Mouse (Mus musculus) spleen, embryonic (tissue): ENCODE measurements at regions not wholly inside any gene's neighbourhood (a gene's known extent, or its start where the extent isn't known, plus 50 kb on each side); places are given as distances from the start of the nearest gene placed in this dataset.

Experiments
- CTCF ChIA-PET: fragments of 350-600 bp; sonication (Branson Sonifier 250); formaldehyde crosslinking; loops from one replicate; lab custom pipeline; 2022; lab: Charles Lee

DNA sequence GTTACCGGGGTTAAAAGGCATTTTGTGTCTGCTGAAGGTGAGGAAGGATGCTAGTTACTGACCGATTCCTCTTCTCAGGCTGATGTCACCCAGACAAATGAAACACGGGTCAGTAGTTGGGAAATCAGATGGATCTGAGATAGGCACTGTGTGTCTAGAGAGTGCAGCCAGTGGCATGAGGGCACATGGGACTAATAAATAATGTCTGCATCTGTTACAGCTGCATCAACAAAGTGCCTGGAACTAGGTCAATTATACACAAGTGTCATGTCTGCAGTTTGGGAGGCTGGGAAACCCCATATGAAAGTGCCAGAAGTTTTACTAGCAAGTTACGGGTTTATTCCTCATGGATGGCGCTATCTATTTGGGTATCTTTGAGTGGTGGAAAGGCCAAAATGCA lies 68.8 kb downstream of the Cxcl12 start:
- CTCF ChIA-PET, result no interaction called here

DNA sequence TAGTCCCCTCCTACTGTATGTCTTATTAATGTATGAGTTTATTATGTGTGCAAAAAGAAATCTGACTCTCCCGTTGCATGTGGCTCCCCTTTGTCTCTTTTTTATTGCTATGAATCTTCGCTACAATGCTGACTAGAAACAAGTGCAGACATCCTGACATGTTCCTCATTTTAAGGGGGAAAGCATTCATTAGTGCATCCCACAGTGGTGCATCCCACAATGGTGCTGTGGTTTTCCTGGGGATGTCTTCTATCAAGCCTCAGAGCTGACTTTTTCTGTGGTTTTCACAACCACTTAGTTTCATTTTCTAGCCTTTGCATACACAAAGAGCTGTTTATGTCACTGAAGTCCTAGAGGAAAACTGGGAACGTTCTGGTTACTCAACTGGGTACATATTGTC lies 72.9 kb downstream of the Cxcl12 start:
- CTCF ChIA-PET, result no interaction called here

DNA sequence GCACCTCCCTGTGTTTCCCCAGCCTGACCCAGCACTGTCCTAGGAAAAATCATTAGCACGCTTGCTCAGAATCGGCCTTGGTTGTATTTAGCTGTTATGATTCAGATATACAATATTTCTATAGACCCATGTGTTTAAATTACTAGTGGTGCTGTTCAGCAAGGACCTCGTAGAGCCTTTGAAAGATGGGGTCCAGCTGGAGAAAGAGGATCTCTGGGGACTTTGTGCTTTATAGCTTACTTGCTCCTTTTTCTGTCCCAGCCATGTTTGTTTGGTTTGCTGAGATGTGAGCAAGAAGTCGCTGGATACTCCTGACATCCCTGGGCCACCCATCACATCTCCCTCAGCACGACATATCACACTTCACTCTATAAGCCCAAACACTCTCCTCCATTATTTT lies 77.1 kb downstream of the Cxcl12 start:
- CTCF ChIA-PET, result no interaction called here

DNA sequence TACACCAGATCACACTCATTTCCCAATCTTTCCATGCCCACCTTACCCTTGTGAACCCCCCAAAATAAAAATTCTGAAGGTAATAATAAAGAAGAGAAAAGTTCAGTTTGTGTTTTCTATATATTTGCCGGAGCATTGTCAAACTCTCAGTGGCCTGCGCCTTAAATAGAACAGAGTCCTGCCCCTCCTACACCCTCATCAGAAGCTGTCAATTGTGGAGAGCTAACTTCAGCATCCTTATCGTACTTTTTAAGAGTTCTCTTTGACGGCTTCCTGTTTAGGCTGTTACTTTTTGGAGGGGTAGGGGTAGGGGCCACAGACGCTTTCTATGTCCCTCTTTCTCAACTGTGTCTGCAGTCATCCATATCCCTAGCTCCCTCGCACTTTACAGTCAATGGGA lies 77.5 kb downstream of the Cxcl12 start:
- CTCF ChIA-PET, result no interaction called here

DNA sequence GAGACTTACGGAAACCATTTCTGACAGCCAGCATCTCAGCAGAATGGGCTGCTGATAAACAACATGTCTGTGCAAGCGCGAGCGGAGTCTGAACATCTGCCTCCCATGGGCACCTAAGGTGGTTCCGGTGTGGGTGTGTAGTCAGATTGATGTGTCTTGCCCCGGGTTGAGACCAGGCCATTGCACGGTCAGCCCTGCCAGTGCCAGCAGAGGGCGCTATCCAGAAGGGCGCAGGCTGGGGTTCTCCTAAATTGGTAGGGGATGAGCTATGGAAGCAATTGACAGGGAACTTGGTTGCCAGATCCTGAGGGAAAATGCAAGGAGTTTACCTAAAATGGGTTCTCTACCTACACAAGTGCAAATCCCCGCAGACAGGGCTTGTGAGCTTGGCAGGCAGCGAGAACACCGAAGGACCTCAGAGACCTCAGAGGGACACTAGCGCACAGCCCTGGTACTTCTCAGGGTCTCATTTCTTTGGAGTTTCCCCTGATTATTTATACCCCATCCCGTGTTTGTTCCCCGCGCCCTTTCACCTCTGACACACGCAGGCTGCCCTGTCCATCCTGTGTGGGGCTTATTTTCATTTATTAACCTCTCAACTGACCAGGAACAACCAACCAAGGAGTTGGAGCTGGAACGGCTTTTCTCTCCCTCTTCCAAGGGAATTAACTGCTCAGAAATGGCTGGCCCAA lies 81.0 kb downstream of the Cxcl12 start:
- CTCF ChIA-PET, result no interaction called here

DNA sequence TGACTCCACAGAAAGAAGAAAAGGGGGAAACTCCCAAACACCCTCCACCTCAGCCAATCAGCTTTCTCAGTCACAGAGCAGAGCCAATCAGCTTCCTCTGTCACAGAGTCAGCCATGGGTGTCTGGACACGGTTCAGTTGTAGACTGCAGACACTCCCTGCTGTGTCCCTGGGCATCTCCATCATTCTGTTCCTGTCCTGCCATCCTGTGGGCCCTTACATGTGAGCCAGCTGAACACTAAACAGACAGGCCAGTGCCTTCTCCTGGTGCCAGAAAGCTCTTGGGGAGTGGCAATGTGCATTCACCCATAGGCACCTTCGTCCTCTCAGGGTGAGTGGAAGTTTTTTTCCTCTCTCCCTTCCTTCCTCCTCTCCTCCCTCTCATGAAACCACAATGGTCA lies 81.7 kb downstream of the Cxcl12 start:
- CTCF ChIA-PET, result no interaction called here

DNA sequence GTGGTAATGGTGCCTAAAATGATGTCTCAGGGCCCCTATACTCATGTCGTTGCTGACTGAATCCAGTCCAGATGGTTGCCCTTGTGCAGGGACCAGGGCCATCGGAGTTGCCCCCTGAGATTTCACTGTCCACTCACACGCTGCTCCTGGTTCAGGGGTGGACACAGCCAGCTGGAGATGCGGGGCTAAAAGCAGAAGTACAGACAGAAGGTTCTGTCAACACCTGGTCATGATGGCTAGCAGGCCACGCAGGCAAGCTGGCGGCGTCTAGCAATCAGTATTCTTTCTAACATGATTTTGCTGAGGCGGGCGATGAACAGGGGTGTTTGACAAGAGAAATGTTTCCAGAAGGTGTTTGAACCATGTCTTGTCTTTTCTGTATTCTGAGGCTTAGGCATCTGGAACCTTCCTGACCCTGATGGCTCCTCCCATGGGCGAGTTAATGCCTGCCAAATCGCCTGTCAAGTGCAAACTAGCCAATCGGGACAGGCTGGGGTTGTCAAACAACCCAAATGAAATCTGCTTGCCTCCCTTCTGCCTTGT lies 83.1 kb downstream of the Cxcl12 start:
- CTCF ChIA-PET, result no interaction called here

DNA sequence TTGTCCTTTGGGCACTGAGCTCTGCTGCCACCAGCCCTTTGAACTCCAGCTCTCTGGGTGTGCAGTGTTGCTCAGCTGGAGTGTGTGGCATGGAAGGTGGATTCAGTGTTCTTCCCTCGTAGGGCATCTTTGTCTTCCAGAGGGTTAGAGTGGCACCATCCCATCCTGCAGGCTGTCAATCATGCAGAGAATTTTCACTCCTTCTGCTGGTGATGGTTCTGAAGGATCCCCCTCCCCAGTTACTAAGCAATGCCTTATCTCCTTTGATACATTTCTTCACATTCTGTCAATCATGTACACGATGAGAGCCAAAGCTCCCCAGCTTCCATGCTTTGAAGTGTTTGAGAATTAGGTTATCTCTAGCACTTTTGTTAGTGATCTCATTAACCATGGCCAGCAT lies 84.0 kb downstream of the Cxcl12 start:
- CTCF ChIA-PET, result no interaction called here

DNA sequence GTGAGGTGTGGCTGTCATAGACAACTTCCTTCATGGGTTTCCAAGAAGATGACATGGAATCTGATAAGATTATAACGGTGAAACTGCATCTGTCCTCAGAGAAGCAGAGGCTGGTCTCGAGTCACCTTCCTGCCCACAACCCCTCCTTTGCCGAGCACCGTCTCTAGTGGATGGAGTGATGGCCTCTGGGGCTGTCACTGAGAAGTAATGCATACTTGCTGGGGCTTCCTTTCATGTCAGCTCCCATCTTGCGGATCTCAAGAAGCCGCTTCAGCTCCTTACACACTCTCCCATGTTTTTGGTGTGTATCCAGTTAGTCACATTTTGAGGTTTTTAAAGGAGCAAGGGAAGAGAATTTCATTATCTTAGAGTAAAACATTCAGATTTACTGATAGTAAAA lies 84.7 kb downstream of the Cxcl12 start:
- CTCF ChIA-PET, result no interaction called here

DNA sequence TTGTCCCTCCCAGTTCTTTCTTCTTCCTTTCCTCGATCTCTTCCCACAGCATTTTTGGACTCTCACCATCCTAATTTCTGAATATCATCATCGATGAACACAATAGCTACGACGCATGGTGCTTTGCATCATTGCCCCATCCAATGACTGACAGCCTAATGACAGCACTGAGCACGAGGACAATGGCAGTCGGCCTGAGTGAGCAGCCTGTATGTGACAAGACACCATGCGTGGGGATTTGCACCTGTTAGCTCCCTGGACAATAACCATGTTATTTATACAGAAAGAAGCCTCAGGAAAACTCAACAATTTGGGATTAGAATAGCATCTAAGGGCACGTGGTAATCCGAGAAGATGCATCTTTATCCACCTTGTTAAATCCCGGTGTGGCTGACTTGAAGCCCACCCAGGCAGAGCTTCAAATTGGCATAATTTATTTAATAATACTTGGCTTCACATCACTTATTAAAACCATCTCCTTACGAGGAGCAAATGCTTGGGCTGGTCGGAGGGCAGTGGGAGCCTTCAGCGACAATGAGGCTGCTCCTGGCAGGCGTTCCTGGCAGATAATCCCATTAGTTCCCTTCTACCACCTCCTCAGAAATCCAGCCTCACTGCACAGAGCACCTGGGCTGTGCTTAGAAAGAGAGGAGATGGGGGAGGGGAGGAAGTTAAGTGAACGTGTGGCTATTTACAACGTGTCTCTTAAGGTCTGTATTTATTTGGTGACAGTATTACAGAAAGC lies 85.4 kb downstream of the Cxcl12 start:
- CTCF ChIA-PET, result no interaction called here

DNA sequence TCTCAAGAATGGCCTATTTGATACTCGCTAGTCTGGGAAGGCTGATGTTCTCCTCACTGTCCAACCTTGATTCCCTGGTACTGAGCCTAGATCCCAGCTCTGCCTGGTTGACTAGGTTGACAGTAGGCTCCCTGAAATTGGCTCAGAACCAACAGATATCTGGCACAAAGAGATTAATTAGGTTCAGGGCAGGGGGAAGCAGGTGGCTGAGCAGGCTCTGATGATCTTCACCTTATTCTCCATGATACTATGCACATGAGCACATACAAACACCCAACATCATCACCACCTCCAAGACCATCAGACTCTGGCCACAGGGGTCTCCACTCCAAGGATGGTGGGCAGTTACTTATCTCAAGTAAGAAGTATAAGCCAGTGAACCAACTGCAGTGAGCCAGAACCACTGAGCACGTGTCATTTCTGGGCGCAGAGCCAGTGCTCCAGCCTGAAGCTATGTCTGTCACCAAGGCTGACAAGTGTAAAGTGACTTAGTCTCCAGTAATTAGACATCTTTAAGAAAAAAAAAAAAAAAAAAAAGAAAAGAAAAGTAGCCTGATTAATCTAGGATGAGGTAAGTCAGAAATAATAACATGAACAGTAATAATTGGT lies 86.4 kb downstream of the Cxcl12 start:
- CTCF ChIA-PET, result no interaction called here

DNA sequence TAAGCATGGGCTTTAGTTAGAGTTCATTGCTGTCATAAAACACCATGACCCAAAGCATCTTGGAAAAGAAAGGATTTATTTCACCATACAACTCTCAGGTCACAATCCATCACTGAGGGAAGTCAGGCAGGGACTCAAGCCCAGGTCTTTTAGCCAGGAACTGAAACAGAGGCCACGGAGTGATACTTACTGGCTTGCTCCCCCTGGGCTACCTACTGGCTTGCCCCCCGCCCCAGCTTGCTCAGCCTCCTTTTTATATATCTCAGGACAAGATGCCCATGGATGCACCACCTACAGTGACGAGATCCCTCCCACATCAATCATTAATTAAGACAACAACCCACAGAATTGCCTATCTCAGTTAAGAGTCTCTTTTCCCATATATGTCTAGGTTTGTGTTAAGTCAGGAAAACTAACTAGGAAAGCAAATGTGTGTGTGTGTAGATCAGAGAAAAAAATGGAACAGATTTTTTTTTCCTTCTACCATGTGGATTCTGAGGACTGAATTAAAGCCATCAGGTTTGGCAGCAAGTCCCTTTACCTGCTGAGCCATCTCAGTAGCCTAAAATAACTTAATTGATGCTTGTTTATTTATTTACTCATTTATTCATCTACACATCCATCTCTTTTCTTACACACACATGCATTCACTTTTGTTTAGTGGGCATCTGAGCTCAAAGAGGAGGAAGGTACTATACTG lies 87.2 kb downstream of the Cxcl12 start:
- CTCF ChIA-PET, result no interaction called here

DNA sequence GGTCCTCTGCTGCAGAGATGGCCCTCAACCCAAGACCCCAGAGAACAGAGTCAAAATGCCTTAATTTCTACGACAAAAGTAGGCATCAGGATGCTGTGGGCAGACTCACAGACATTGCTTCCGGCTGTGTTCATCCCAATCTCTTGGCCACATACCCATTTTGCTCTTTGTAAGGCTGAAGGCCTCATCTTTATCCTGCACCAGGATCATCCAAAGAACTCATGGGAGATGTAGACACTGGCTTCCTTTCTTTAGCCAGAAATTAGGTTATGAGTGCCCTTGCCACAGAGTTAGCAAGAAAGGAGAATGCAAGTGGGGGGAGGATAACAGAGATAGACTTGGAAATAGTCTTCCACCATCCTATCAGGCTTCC lies 87.8 kb downstream of the Cxcl12 start:
- CTCF ChIA-PET, result no interaction called here

DNA sequence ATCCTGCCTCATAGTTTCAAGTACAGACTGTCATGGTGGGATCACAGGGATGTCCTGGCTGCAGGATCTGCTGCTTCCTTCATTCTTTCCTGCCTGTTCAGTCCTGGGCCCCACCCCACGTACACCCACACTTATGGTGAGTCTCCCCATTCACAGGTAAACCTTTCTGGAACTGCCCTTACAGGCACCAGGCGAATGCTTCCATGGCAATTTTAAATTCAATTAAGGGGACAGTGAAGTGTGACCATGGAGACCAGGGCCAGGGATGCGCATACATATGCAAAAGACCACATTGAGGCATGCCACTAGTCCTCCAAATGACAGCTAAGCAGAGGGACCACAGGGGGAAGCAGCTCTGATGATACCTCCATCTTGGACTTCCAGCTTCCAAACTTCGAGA lies 89.3 kb downstream of the Cxcl12 start:
- CTCF ChIA-PET, result no interaction called here

DNA sequence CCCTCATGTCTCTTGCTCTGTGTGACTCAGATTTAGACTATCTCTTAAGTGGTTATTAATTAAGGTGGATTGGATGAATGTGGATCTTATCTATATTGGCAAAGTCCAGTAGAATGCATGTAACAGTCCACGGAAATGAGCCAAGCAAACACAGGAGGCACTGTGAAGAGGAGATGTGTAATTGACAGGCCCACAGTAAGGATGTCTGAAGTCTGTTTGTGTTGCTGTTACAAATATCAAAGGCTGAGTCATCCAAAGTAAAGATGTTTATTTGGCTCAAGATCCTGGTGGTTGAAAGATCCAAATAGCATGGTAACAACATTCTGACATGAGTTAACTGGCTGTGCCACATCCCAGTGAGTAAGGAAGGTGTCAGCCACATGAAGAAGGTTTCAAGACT lies 99.6 kb downstream of the Cxcl12 start:
- CTCF ChIA-PET, result no interaction called here

DNA sequence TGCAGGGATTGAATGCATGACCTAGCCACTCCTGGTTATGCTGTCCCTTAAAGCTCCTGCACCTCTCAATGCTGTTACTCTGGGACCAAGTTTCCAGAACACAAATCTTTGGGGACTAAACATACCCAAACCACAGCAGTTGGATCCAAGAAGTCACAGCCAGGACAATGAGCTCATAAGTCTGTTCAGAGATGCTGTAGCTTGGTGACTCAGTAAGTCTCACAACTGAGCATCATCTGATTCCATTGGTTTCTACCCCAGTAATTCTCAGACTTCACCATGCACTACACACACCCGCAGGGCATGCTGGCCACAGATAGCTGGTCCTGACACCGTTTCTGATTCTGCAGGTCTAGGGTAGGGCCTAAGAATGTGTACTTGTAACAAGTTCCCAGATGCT lies 100.0 kb downstream of the Cxcl12 start:
- CTCF ChIA-PET, result no interaction called here

DNA sequence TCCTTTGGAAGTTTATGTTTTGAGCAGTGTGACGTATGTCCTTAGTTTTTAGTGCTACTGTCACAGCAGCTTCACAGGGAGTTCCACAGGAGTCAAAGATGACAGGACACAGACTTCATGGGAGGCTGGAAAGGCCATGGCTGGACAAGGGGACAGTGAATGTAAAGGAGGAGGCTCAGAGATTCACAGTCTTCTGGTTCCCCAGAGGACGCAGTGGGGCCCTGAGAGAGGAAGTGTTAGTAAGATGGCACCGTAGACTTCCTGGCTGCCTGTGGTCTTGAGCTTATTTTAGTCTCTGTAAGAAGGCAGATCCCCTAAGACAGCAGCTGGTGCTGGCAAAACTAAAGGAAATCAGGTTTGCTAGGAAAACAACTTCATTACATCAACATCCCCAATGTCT lies 101.9 kb downstream of the Cxcl12 start:
- CTCF ChIA-PET, result no interaction called here

DNA sequence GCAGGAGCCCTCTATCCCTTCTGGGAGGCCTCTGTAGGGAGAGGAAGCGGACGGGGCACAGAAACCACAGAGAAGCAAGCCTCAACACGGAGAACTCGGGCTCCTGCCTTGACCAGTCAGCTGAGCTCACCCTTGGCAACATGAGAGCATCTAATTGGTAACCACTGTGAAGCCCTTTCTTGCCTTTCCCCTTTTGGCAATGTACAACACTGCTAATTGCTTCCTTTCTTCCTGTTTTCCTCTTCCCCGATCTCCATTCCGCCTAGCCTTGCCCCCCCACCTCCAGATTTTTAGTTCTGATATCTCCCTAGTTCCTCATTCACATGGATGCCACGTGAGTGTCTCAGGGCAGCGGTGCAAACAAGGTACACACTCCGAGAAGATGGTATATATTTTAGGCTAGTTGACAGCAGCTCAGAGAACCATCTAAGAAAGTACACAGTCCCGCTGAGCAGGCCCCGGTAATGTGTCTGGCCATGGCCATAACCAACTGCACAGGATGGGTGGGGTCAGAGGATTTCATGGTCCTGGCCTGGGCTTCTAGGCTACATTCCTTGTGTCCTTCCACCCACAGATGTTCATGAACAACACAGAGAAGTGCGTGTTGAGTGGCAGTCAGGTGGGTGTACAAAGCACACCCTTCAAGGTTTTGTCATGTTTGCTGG lies 103.4 kb downstream of the Cxcl12 start:
- CTCF ChIA-PET, result no interaction called here

DNA sequence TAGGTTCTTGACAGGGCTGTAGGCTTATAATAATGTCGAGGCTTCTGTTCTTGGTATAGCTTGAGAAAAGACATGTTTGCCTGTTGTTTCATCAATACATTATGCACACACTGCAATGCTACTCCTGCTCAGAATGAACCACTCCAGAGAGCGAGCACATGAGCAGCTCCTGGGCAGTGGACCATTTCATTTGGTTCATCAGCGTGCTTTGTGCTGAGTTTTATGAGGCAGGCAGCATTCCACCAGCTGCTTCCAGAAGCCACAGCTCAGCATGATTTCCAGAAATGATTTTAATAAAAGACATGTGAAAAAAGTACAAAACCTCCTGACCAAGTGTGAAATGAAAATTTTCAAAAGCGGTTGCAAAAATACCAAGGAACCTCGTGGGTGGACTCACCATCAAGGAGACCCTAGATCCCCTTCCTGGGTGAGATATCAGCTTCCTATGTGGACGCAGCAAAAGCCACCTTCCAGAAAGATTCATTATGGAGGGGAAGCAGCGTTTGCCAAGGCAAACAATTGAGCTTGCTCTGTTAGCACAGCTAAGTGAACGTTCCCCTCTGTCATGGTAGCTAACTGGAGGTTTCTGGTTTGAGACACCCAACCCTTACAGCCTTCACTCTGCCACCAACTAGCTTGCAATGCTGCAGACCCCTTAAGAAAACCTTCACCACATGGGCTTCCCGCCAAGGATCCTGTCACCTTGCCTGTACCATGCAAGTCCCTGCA lies 104.1 kb downstream of the Cxcl12 start:
- CTCF ChIA-PET, result no interaction called here

DNA sequence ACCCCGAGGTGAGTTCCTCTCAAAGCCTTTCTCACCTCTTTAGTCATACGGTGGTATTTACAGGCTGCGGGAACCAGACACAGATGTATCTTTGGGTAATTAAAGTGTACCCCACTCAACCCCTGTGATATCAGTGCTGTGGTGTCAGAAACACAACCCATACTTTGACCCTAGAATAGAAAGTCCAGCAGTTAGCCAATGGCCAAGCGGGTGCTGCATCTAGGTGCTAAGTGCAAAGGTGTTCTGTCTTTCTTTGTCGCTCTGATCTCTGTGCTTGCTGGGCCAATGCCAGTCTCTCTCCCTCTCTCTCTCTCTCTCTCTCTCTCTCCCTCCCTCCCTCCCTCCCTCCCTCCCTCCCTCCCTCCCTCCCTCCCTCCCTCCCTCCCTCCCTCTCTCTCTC lies 107.6 kb downstream of the Cxcl12 start:
- CTCF ChIA-PET, result no interaction called here

DNA sequence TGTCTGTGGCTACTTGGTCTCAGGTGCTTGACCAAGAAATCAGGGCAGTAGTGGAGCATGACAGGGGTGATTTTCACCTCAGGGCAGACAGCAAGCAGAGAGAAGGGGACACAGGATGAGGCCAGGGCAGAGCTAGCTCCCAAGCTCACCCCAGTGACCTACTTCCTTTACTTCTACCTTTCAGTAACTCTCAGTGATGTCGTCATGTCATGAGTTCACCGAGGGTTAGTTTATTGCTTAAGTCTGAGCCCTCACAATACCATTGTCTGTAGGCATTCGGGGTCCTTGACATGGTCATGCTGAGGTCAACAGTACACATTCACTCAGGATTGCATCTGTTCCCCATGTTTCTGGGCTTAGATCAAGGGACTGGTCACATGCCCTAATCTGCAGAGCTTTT lies 108.5 kb downstream of the Cxcl12 start:
- CTCF ChIA-PET, result no interaction called here
